Mouse (Mus musculus) sigmoid colon, adult 10 weeks (tissue): Measurements from ENCODE around the gene Dpy19l2. TPM values are rescaled to one million over a fixed set of nuclear protein-coding genes. Genes with fewer than 3 reads are reported as not detected.

Experiments used
- polyA plus RNA-seq: library from polyadenylated mRNA; stranded (reverse); fragments of 350-450 nt; fragmentation: Illumina TruSeq; extraction: RNeasy Lipid Tissue Mini Kit (QIAGEN cat#74804); gene quantifications from one replicate; pipeline ENCODE4 v1.2.3, GENCODE M21; 2014; ENCODE audit warnings: low read depth, low replicate concordance

The Dpy19l2 gene
- polyA plus RNA-seq = not detected

DNA sequence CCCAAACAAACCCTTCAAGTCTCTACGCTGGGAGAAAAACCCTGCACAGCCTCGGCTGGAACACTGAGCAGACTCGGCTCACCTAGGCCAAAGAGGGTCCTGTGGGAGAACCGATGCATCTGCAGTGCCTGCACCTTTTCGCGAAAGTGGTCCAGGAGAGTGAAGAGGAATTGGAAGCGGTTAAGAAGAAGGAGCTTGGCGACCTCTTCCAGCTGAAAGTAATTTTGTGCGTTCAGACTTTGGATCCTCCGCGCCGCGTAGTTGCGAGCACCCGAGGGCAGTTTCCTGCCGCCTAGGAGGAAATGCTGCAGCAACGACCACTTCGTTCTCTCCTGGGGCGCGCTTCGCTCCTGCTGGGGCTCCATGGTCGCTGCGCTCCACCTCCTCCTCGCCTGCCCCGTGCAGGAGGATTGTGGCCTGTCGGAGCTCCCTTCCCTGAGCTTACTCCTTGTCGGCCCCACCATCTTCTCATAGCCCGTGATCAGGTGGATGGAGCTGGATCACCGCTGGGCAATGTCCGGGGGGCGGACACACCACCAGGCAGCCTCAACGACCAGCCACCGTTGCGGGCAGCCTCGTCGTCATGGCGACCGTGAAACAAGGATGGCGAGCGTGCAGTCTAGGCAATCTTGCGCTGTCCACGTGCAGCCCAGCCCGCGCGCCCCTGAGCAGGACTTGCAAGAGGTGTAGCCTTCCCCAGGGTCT is at the start of gene Dpy19l2:
TSS of gene Dpy19l2 (minus strand) at position 594 of the 705 bp plus-strand sequence.

GRCm38 (mm10) chr9:24624896-24625295 is 71.2 kb downstream of the Dpy19l2 start, which contains the start of gene Cypt4:
Cypt4 (plus strand) TSS chr9:24625196.

Other genes starting within 250 kb of the Dpy19l2 start
- gene Dpy19l1, start 193.2 kb downstream of the Dpy19l2 start, polyA plus RNA-seq = 16.7 TPM
- not detected for gene Cypt4, start 71.1 kb downstream of the Dpy19l2 start, polyA plus RNA-seq
- gene Tbx20, start 78.0 kb upstream of the Dpy19l2 start, polyA plus RNA-seq = not detected